Mouse (Mus musculus) activated CD4-positive, CD25-positive, alpha-beta regulatory T cell (primary cell): ENCODE results near the gene Olfr1195. TPM values are rescaled to one million over a fixed set of nuclear protein-coding genes. Genes with fewer than 3 reads are reported as not detected.

Experiments used
- polyA plus RNA-seq, 2 experiments: library from polyadenylated mRNA; unstranded; fragments of 100-300 nt; shearing (Covaris generic); gene quantifications; one replicate each; pipeline ENCODE4 v1.2.1; 2017

Olfr1195 gene
- polyA plus RNA-seq: under 1 TPM; 0.14 to 0.20 TPM

DNA sequence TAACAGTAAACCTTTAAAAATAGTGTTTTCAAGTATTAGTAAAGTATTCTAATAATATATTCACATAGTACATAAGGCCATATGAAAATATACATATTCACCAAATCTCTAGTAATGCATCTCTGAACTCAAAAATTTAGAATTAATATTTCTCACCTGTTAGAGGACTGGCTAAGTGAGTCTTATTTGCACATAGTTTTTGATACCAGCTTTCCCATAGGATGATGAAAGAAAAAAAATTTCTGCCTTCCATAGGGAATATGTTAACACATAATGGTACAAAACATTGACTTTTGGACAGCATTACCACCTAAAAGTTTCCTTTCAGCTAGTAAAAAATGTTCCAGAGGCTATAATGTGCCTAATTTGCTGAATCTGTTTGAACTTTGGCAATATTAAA, at the start of gene Olfr1195:
Gene Olfr1195, minus strand, starts transcription at position 101 of the 400 bp plus-strand sequence.

DNA sequence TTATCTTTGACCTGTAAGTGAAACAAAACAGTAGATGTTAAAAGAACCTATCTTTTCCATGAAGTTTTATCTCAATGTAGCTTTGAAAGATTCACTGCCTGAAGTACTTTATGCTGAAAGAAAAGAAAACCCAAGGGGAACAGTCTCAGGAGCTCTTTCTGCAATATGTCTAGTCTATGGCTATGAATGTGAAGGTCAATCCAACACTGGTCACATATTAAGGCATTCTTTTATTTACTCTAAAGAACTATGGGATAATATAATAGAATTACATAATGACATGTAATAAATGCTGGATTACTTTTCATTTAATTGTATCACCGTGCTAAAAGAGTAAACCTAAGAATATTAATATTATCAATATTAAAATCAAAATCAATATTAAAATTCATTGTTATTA, 43.3 kb upstream of the Olfr1195 start, which contains the start of gene Olfr1197:
Gene Olfr1197, minus strand, starts transcription at position 101 of the 400 bp plus-strand sequence.

DNA sequence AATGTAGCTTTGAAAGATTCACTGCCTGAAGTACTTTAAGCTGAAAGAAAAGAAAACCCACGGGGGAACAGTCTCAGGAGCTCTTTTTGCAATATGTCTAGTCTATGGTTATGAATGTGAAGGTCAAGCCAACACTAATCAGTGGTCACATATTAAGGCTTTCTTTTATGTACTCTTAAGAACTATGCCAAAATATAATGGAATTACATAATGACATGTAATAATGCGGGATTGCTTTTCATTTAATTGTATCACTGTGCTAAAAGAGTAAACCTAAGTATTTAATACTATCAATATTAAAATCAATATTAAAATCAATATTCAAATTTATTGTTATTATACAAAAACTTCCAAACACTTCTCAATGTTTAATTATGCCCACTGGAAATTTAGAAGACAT, 15.5 kb upstream of the Olfr1195 start, which contains the start of gene Olfr1196:
Gene Olfr1196, minus strand, starts transcription at position 101 of the 400 bp plus-strand sequence.

DNA sequence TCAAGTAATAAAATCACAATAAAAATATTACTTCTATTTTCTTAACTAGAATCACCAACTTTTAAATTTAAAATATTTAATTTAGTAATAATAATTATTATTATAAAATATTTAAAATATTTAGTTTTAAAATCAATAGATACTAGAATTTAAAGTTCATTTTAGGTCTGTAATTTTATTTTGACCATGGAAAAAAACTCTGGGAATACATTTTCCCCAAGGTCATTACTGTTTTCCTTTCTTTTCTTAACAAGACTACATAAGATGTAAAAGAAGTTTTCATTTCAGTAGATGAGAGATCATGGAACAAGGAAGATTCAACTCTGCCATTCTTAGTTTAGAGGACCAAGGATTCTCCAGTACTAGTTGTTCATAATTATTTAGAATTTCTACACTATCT, 13.7 kb downstream of the Olfr1195 start, which contains the start of gene Olfr1193:
Gene Olfr1193, plus strand, starts transcription at position 301 of the 400 bp plus-strand sequence.

GRCm38 (mm10) chr2:88648209-88648608, 40.8 kb downstream of the Olfr1195 start, which contains the start of gene Olfr1192-ps1:
Gene Olfr1192-ps1 (plus strand): TSS chr2:88648509.

DNA sequence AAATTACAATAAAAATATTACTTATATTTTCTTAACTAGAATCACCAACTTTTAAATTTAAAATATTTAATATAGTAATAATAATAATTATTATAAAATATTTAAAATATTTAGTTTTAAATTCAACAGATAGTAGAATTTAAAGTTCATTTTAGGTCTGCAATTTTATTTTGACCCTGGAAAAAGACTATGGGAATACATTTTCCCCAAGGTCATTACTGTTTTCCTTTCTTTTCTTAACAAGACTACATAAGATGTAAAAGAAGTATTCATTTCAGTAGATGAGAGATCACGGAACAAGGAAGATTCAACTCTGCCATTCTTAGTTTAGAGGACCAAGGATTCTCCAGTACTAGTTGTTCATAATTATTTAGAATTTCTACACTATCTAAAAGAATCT, 48.7 kb downstream of the Olfr1195 start, which contains the start of gene Olfr1191-ps1:
Gene Olfr1191-ps1, plus strand, starts transcription at position 301 of the 400 bp plus-strand sequence.

Other genes starting within 250 kb of the Olfr1195 start
- not detected for gene Gm13757, start 240.1 kb downstream of the Olfr1195 start, polyA plus RNA-seq
- gene Olfr1183, start 234.3 kb downstream of the Olfr1195 start, polyA plus RNA-seq: not detected
- not detected for gene Olfr1184, start 205.6 kb downstream of the Olfr1195 start, polyA plus RNA-seq
- under 1 TPM in 1 of 2 experiments, not detected in 1; 0.10 TPM for gene Olfr1185-ps1, start 195.9 kb downstream of the Olfr1195 start, polyA plus RNA-seq
- gene Olfr1186, start 170.6 kb downstream of the Olfr1195 start, polyA plus RNA-seq: not detected
- under 1 TPM; 0.30 to 0.65 TPM for gene Olfr1188, start 132.3 kb downstream of the Olfr1195 start, polyA plus RNA-seq
- not detected for gene Olfr1189, start 102.7 kb downstream of the Olfr1195 start, polyA plus RNA-seq
- gene Olfr1191-ps1, start 48.6 kb downstream of the Olfr1195 start, polyA plus RNA-seq: under 1 TPM in 1 of 2 experiments, not detected in 1; 0.19 TPM
- gene Olfr1192-ps1, start 40.7 kb downstream of the Olfr1195 start, polyA plus RNA-seq: under 1 TPM in 1 of 2 experiments, not detected in 1; 0.04 TPM
- gene Olfr1193, start 13.6 kb downstream of the Olfr1195 start, polyA plus RNA-seq: under 1 TPM in 1 of 2 experiments, not detected in 1; 0.07 TPM
- not detected for gene Olfr1196, start 15.4 kb upstream of the Olfr1195 start, polyA plus RNA-seq
- not detected for gene Olfr1197, start 43.2 kb upstream of the Olfr1195 start, polyA plus RNA-seq
- gene Olfr1198, start 62.2 kb upstream of the Olfr1195 start, polyA plus RNA-seq: not detected
- gene Olfr1199, start 71.3 kb upstream of the Olfr1195 start, polyA plus RNA-seq: not detected
- under 1 TPM in 1 of 2 experiments, not detected in 1; 0.09 TPM for gene Olfr1200, start 81.3 kb upstream of the Olfr1195 start, polyA plus RNA-seq
- not detected for gene Olfr1201, start 103.8 kb upstream of the Olfr1195 start, polyA plus RNA-seq
- not detected for gene Olfr1202, start 125.3 kb upstream of the Olfr1195 start, polyA plus RNA-seq
- gene Olfr1205, start 140.6 kb upstream of the Olfr1195 start, polyA plus RNA-seq: under 1 TPM in 1 of 2 experiments, not detected in 1; 0.12 TPM
- not detected for gene Olfr1204, start 160.1 kb upstream of the Olfr1195 start, polyA plus RNA-seq
- gene Olfr1206, start 174.0 kb upstream of the Olfr1195 start, polyA plus RNA-seq: under 1 TPM in 1 of 2 experiments, not detected in 1; 0.50 TPM
- gene Olfr1208, start 213.1 kb upstream of the Olfr1195 start, polyA plus RNA-seq: under 1 TPM in 1 of 2 experiments, not detected in 1; 0.28 TPM
- under 1 TPM in 1 of 2 experiments, not detected in 1; 0.05 TPM for gene Olfr1209, start 226.0 kb upstream of the Olfr1195 start, polyA plus RNA-seq
- not detected for gene Olfr1211, start 248.9 kb upstream of the Olfr1195 start, polyA plus RNA-seq